Mouse (Mus musculus) layer of hippocampus, adult 9-10 months (tissue): ENCODE measurements around the gene Hddc2.
"Not testable (repeated sequence)": the region's sequence is repeated elsewhere in the genome, so short reads cannot be mapped to it uniquely, and the experiment has no call there.

ENCODE experiments used
- DNase-seq: peaks from one replicate; pipeline ENCODE4 v3.0.0; 2022; ENCODE audit warnings: low spot score

Hddc2 gene

DNA sequence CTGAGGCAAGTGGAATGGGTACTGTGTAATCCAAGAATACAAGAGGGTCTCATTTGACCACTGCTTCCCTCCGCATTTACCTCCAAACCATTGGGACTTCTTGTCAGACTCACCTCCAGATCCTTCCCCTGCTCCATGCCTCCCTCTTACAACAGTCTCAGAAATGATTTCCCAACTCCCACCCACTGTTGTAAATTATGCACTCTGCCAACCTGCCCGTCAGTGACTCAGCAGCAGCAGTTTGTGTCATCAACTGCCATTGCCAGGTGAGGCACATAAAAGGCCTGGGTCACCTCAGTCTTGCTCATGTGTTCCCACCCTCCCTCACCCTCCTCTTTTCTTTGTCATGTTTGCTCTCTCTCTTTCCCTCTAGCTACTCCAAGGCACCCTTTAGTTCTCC, 41.0 kb downstream of the Hddc2 start:
- DNase-seq, result no peak

GRCm38 (mm10) chr10:31354886-31355461, 41.8 kb downstream of the Hddc2 start:
- no peak for DNase-seq

GRCm38 (mm10) chr10:31359749-31360148, 46.6 kb downstream of the Hddc2 start:
- DNase-seq, result no peak

DNA sequence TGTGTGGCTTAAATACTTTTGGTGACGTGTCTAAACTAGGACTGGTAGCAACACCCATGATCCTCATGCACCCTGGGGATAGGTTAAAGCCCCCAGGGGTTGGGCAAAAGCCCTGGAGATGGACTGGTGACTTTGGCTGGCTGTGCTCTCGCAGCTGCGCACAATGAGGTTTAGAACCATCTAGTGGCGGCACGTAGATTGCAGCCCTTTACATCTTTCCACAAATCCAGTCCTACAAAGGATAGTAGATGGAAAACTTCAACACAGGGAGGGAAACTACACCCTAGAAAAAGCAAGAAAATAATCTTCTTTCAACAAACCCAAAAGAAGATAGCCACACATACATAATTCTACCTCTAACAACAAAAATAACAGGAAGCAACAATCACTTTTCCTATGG, 57.0 kb downstream of the Hddc2 start:
- DNase-seq, result not testable (repeated sequence)
